Mouse (Mus musculus) midbrain, embryonic 10.5 days (tissue): ENCODE results near the gene Tmem185b. TPM values are rescaled to one million over a fixed set of nuclear protein-coding genes. Genes with fewer than 3 reads are reported as not detected.

ENCODE experiments used
- DNase-seq: peaks from one replicate; pipeline ENCODE4 v3.0.0-alpha.2; 2017; ENCODE audit warnings: low spot score
- H3K27ac ChIP-seq: fragments of 300-500 bp; sonication (generic); replicated peaks from 2 replicates; pipeline ENCODE4 v1.5.1; 2016; ENCODE audit warnings: mild to moderate bottlenecking
- H3K27me3 ChIP-seq: fragments of 300-500 bp; sonication (generic); 2 replicates; pipeline ENCODE4 v1.6.1; 2016; ENCODE audit warnings: low read depth, mild to moderate bottlenecking; ENCODE audit not compliant: poor library complexity, severe bottlenecking
- H3K36me3 ChIP-seq: fragments of 300-500 bp; sonication (generic); 2 replicates; pipeline ENCODE4 v1.6.1; 2016; ENCODE audit warnings: mild to moderate bottlenecking, moderate library complexity
- H3K4me1 ChIP-seq: fragments of 300-500 bp; sonication (generic); 2 replicates; pipeline ENCODE4 v1.6.1; 2016
- H3K4me3 ChIP-seq: fragments of 300-500 bp; sonication (generic); 2 replicates; pipeline ENCODE4 v1.5.1; 2016; ENCODE audit warnings: mild to moderate bottlenecking, moderate library complexity
- H3K9me3 ChIP-seq: fragments of 300-500 bp; sonication (generic); replicated peaks from 2 replicates; pipeline ENCODE4 v1.6.1; 2016; ENCODE audit warnings: mild to moderate bottlenecking
- WGBS: fragments of 180-500 bp; shearing (Covaris S2); methylation state at CpG from one replicate; pipeline ENCODE4 v1.1.7; 2016; 5-methylcytosine and 5-hydroxymethylcytosine counted together
- polyA plus RNA-seq: library from polyadenylated mRNA; unstranded; fragments of >200 nt; fragmentation: Nextera tagmentation; extraction: Ambion mirVana; gene quantifications from 2 replicates; pipeline ENCODE4 v1.2.1, GENCODE M21; 2016

The Tmem185b gene
- polyA plus RNA-seq, 1 experiment from 2014 or later: 24.1 TPM

DNA sequence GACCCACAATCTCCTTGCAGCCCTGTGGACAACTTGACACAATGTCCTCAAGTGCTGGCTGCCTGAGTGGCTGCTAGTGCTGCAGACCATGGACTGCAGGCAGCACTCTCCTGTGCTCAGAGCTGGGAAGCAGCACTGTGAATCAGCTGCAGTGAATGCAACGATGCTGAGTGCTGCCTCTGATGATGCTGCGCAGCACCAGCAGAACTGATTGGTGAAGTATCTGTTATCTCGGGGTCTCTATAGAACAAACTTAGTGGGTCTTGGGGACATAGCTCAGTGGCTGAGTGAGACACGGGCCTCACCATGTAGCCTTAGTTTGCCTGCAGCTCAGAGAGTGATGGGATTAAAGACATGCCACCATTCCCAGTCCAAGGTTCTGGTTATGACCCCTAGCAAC lies 19.7 kb downstream of the Tmem185b start:
- Histone ChIP-seq H3K36me3 (peaks cover 89% of the 10 kb centered on the region), H3K27ac (no peak overlapping the region), H3K9me3 (no peaks in the 10 kb centered on the region), H3K4me1 (no peaks in the 10 kb centered on the region), H3K27me3 (no peaks in the 10 kb centered on the region), H3K4me3 (no peak overlapping the region)
- no peak for DNase-seq
- WGBS: 94% methylated on average over 4 of the region's 4 CpGs

DNA sequence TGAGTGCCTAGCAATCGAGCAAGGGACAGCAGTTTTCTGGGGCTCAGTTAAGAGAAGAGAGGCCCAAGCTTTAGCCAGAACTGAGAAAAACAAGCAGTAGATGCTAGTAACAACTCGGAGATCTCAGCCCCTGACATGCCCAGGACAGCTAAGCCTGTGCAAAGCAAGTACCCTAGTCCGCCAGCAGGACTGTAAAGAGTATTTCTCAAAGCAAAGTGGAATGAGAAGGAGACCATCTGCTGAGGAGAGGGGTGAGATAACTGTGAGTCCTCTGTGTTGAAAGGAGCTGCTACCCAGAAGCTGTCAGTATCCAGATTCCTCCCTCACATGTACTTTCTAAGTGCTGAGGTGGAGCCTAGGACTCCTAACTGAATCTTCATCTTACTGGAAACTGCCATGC lies 20.5 kb downstream of the Tmem185b start:
- Histone ChIP-seq H3K4me1 (no peaks in the 10 kb centered on the region), H3K36me3 (peaks cover 93% of the 10 kb centered on the region)

DNA sequence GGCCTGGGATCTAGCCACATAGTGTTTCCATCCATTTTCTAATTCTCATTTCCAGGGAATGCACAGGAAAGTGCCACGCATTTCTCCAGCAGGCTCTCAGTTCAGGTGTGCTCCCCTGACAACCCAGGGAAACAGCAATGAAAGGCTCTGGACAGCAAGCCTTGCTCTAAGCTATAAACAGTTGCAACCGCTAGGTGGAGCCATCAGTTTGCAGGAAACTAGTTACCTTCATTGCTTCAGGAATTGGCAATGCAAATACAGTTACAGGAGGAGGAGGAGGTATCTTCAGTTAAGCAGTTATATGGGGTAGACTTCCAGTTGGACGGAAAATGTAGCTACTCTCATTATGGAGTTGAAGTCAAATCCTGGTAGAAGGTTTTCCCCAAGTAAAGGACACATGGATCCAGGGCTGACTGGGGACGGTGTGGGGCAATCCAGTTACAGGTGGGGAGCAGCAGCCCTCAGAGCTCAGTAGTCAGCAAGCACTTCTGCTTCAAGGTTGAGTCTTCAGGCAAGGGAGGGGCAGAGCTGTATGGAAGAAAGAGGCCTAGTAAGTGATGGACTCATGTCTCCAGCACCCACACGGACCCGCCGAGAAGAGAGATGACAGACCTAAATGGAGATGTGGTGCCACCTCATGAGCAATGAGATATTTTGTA lies 22.8 kb downstream of the Tmem185b start:
- DNase-seq: peak; percentile 48
- Histone ChIP-seq H3K4me1 (no peaks in the 10 kb centered on the region), H3K36me3 (peaks cover 95% of the 10 kb centered on the region), H3K4me3 (no peak overlapping the region), H3K9me3 (no peaks in the 10 kb centered on the region), H3K27ac (no peak overlapping the region), H3K27me3 (no peaks in the 10 kb centered on the region)
- 75% methylated on average over 7 of the region's 7 CpGs for WGBS

More for the DNA sequence above, 20.5 kb downstream of the Tmem185b start:
- Histone ChIP-seq H3K9me3 (no peaks in the 10 kb centered on the region), H3K27me3 (no peaks in the 10 kb centered on the region), H3K27ac (no peak overlapping the region), H3K4me3 (no peak overlapping the region)
- DNase-seq: no peak
- WGBS: 89% methylated on average over 3 of the region's 3 CpGs

DNA sequence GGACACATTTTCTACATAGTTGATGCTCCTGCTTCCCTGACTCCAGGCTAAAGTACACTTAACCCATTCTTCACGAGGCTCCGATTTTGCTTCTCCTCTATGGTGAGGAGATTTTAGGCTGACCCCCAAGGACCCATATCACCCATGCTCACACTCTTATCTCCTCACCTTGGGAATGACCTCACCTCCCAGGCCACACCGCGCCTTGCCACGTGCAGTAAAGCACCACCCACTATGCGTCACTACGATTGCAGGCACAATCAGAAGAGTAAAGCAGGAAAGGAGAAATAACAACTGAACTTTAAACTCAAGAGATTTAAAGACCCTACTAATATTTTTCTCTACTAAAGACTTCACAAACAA lies 23.3 kb downstream of the Tmem185b start:
- no peak for DNase-seq
- no peak overlapping the region for H3K27ac ChIP-seq
- H3K27me3 ChIP-seq: no peaks in the 10 kb centered on the region
- H3K4me1 ChIP-seq: no peaks in the 10 kb centered on the region
- H3K9me3 ChIP-seq: no peaks in the 10 kb centered on the region
- WGBS: 93% methylated on average over 7 of the region's 7 CpGs
- H3K36me3 ChIP-seq: peaks cover 95% of the 10 kb centered on the region
- no peak overlapping the region for H3K4me3 ChIP-seq

DNA sequence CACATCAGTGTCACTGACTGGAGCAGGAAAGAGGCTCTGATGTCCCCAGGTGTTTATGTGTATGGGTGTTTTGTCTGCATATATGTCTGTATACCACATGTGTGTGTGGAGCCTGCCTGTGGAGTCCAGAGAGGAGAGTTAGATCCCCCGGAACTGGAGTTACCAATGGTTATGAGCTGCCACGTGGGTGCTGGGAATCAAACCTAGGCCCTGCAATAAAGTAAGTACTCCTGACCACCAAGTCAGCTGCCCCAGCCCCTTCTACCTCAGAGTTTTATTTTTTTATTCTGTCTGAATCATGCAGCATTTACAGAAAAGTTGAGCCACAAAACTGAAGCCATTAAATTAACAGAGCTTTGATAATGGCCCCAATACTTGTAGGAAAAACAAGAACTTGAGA lies 24.1 kb downstream of the Tmem185b start:
- Histone ChIP-seq H3K27ac (no peak overlapping the region), H3K36me3 (peaks cover 96% of the 10 kb centered on the region), H3K4me3 (no peak overlapping the region), H3K9me3 (no peaks in the 10 kb centered on the region), H3K27me3 (no peaks in the 10 kb centered on the region), H3K4me1 (no peaks in the 10 kb centered on the region)
- no peak for DNase-seq
- WGBS: 80% methylated on average over 2 of the region's 2 CpGs

DNA sequence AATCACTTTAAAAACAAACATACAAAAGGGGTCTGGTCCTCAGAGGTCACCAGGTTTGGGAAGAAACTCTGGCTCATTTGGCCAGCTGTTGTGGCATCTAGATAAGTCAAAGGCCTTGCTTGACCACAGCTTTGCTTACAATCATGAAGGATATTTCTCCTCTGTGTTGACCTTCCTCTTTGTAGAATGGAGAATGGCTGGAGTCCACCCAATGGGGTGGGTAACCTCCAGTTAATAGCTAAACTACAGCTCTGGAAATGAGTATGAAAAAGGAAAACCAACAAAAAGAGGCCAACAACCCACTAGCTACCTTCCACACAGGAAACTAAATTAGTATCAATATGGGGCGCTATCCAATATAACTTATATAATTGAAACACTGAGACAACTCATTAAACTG lies 25.7 kb downstream of the Tmem185b start:
- no peaks in the 10 kb centered on the region for H3K9me3 ChIP-seq
- peaks cover 95% of the 10 kb centered on the region for H3K36me3 ChIP-seq
- DNase-seq: no peak
- H3K27me3 ChIP-seq: no peaks in the 10 kb centered on the region
- no peak overlapping the region for H3K4me3 ChIP-seq
- WGBS: 100% methylated on average over 1 of the region's 1 CpGs
- no peaks in the 10 kb centered on the region for H3K4me1 ChIP-seq
- no peak overlapping the region for H3K27ac ChIP-seq

DNA sequence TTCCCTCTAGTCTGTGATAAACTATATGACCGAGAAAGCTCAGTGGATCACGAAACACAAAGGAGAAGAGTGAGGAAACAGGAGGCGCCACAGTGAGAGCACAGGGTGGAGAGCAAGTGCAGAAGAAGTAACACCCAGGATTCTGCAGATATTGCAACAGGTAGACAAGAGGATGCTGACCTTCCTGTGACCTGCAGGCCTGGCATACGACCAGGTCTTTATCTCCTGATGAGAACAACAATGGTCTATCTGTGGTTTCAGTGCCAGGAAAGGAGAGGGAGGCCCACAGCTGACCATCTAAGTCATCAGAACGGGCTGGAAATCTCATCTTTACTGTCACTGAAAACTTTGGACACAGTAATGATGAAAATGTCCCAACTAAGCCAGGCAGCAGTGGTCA lies 29.7 kb downstream of the Tmem185b start:
- Histone ChIP-seq H3K9me3 (0 out of 2 replicates have a peak, but pooled peaks cover 3% of the 10 kb centered on the region), H3K4me3 (no peak overlapping the region), H3K27me3 (no peaks in the 10 kb centered on the region), H3K27ac (no peak overlapping the region), H3K4me1 (no peaks in the 10 kb centered on the region), H3K36me3 (peaks cover 95% of the 10 kb centered on the region)
- no peak for DNase-seq
- 89% methylated on average over 5 of the region's 5 CpGs for WGBS

DNA sequence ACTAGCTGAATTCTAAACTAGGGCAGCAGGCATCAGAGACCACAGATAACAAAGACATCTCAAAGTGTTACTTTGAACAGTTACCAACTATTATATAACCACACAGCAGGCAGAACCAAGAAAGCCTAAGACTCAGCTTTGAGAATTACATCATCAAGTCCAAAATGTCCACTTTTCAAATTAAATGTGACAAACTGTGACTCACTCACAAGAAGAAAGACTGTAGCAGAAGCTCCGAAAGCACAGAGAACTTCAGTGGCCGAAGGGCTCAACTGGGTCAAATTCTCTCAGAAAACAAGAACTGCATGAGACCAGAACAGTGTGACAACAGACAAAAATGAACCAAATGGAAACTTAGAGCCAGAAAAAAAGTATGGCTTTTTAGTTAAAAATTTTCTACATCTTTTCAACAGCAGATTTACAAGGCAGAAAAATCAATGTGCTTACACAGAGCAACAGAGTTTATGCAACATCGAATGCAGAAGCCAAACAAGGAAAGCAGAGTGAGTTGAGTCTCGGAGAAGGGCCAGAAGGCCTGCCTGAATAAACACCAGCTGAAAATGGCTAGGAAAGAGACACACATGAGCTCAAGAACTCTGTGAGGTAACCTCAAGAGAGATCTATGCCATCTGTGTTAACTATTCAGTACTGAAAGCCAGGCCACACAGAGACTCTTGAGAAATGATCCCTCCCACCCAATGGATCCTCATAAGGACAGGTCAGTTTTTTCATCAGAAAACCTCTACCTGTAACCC lies 31.9 kb downstream of the Tmem185b start:
- Histone ChIP-seq H3K9me3 (peaks cover 8% of the 10 kb centered on the region; the same call in 1 of the 2 replicates), H3K4me1 (no peaks in the 10 kb centered on the region), H3K4me3 (no peak overlapping the region), H3K36me3 (peaks cover 95% of the 10 kb centered on the region), H3K27ac (no peak overlapping the region), H3K27me3 (no peaks in the 10 kb centered on the region)
- 93% methylated on average over 4 of the region's 4 CpGs for WGBS
- DNase-seq: no peak

DNA sequence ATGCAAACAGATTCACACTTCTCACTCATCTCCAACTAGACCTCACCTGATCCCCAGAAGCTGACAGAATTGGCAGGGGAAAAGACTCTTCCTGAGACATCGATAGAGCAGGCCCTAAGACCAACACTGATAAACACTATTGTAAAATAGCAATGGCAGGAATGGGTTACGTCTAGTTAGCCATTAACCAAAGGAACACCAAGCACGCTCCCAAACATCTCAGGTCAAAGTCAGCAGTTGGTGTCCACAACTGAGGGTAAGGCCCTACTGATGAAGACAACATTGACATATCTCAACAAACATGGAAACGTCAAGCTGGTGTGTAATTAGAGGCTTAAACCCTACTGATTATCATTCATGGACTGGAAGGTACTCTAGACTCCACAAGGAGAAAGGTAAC lies 39.6 kb downstream of the Tmem185b start:
- DNase-seq: no peak
- H3K27ac ChIP-seq: no peak overlapping the region
- no peaks in the 10 kb centered on the region for H3K27me3 ChIP-seq
- peaks cover 6% of the 10 kb centered on the region; the same call in 1 of the 2 replicates for H3K9me3 ChIP-seq
- H3K4me3 ChIP-seq: no peak overlapping the region
- WGBS: 91% methylated on average over 4 of the region's 4 CpGs
- H3K4me1 ChIP-seq: no peaks in the 10 kb centered on the region
- H3K36me3 ChIP-seq: peaks cover 66% of the 10 kb centered on the region

DNA sequence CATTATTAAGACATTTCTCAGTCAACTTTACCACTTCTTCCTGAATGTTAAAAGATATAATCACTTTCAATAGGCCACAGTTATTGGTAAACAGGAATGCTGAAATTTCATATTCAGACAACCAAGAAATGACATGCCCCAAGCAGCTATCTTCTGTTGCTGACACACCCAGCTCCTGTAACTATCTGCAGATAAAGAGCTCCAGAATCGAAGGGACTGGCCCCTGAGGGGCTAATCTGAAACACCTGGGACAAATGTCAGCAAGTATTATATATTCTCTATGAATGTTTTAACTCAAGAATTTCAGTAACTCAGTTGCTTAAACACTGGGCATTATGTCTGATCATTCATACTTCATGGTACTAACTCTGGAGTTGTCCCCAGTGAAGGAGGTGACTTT lies 44.2 kb downstream of the Tmem185b start:
- H3K36me3 ChIP-seq: peaks cover 74% of the 10 kb centered on the region
- WGBS: 82% methylated on average over 1 of the region's 1 CpGs
- no peaks in the 10 kb centered on the region for H3K4me1 ChIP-seq
- no peak overlapping the region for H3K27ac ChIP-seq
- H3K9me3 ChIP-seq: no peaks in the 10 kb centered on the region
- DNase-seq: no peak
- no peak overlapping the region for H3K4me3 ChIP-seq
- no peaks in the 10 kb centered on the region for H3K27me3 ChIP-seq

Other genes with a start within 250 kb of the Tmem185b start
- 0.25 and 0.50 TPM in 2 replicates for gene Inhbb, start 103.9 kb upstream of the Tmem185b start, polyA plus RNA-seq
- gene Ralb, start 21.4 kb upstream of the Tmem185b start, polyA plus RNA-seq: 89.2 and 93.2 TPM in 2 replicates
- 58.9 and 60.2 TPM in 2 replicates for gene Epb41l5, start 122.8 kb downstream of the Tmem185b start, polyA plus RNA-seq